ENCODE assay signal across 18 mouse cellular contexts in genomic region chr4:118281444-118282181, GRCm38 (mm10). TPM values are rescaled to one million over a fixed set of nuclear protein-coding genes. Genes with fewer than 3 reads are reported as not detected.
DNase-seq lines count a peak whose midpoint lies in the region; ATAC-seq lines count a peak whose summit lies in the region.
"Had no signal": no experiment of that assay in that cellular context is flagged by ENCODE, and none has a peak within 500 bp of the region (broad histone marks: within the 10 kb centered on the region; RNA-seq: fewer than 3 reads in every experiment).

No protein-coding gene starts in this region.

- no peak overlapping the region for H3K4me2 ChIP-seq in heart, embryonic 13.5 days
- H3K4me2 ChIP-seq in heart, embryonic 12.5 days = no peak overlapping the region
- H3K4me2 ChIP-seq in lung, embryonic 16.5 days (ENCODE audit: low read depth, low read length) = no peak overlapping the region
- H3K4me2 ChIP-seq: liver, embryonic 12.5 days had no signal

- no peak overlapping the region for H3K9ac ChIP-seq in heart, embryonic 13.5 days
- no peak overlapping the region for H3K9ac ChIP-seq in heart, embryonic 12.5 days
- no peak overlapping the region for H3K9ac ChIP-seq in lung, embryonic 16.5 days (ENCODE audit: low read length)
- H3K9ac ChIP-seq: liver, embryonic 12.5 days had no signal

- H3K27me3 ChIP-seq in heart, embryonic 13.5 days (replicated peaks) = no peaks in the 10 kb centered on the region
- no peaks in the 10 kb centered on the region for H3K27me3 ChIP-seq in heart, embryonic 12.5 days (replicated peaks)
- no peaks in the 10 kb centered on the region for H3K27me3 ChIP-seq in lung, embryonic 16.5 days (ENCODE audit: control insufficient read depth, insufficient read depth, low read depth, low read length)
- H3K27me3 ChIP-seq: liver, embryonic 12.5 days; Patski had no signal

- H3K36me3 ChIP-seq in heart, embryonic 13.5 days = peaks cover 38% of the 10 kb centered on the region
- H3K36me3 ChIP-seq in heart, embryonic 12.5 days = peaks cover 30% of the 10 kb centered on the region
- peaks cover 3% of the 10 kb centered on the region; the same call in 1 of the 2 replicates for H3K36me3 ChIP-seq in lung, embryonic 16.5 days (ENCODE audit: control insufficient read depth, insufficient read depth, low read length)

- DNase-seq in adrenal gland, adult (ENCODE audit: inconsistent age in 2 of 2, low spot score in 1 of 2) = peak; percentile 43 to 70
- no peak for DNase-seq in adrenal gland, adult 8-10 months
- no peak for DNase-seq in lung, postnatal 10 days
- DNase-seq in ZHBTc4 (ENCODE audit: low read depth, low spot score) = peak; percentile 87
- DNase-seq in urinary bladder, postnatal 25 days (ENCODE audit: low spot score) = no peak
- DNase-seq: cerebellum, postnatal 10 days; embryo, embryonic 11 days; heart, postnatal 10 days; kidney, postnatal 10 days; lung, postnatal 14 days; right cerebral cortex, adult 18-20 months; thymus, postnatal 36 days had no signal

- H3K9me3 ChIP-seq in heart, embryonic 13.5 days = no peaks in the 10 kb centered on the region
- no peaks in the 10 kb centered on the region for H3K9me3 ChIP-seq in heart, embryonic 12.5 days (replicated peaks)
- H3K9me3 ChIP-seq in lung, embryonic 16.5 days (ENCODE audit: control insufficient read depth, low read length) = no peaks in the 10 kb centered on the region
- H3K9me3 ChIP-seq: liver, embryonic 12.5 days had no signal

- H3K4me1 ChIP-seq in heart, embryonic 13.5 days = peaks cover 60% of the 10 kb centered on the region
- peaks cover 68% of the 10 kb centered on the region for H3K4me1 ChIP-seq in heart, embryonic 12.5 days (replicated peaks)
- peaks cover 47% of the 10 kb centered on the region for H3K4me1 ChIP-seq in lung, embryonic 16.5 days (replicated peaks; ENCODE audit: control insufficient read depth, insufficient read depth, low read length)

- 69% methylated on average over 13 of the region's 13 CpGs for WGBS in heart, embryonic 13.5 days
- 68% methylated on average over 13 of the region's 13 CpGs for WGBS in heart, embryonic 12.5 days
- WGBS in lung, embryonic 16.5 days = 71% methylated on average over 13 of the region's 13 CpGs

- H3K27ac ChIP-seq in heart, embryonic 13.5 days (replicated peaks) = 0 out of 2 replicates have a peak overlapping the region, but pooled peaks have one; percentile 4
- H3K27ac ChIP-seq in heart, embryonic 12.5 days (ENCODE audit: poor library complexity, severe bottlenecking) = no peak overlapping the region
- 0 out of 2 replicates have a peak overlapping the region, but pooled peaks have one; percentile 20 for H3K27ac ChIP-seq in lung, embryonic 16.5 days (ENCODE audit: low read length)
- H3K27ac ChIP-seq: liver, embryonic 12.5 days had no signal

- no peak overlapping the region for H3K4me3 ChIP-seq in heart, embryonic 13.5 days
- no peak overlapping the region for H3K4me3 ChIP-seq in heart, embryonic 12.5 days
- no peak overlapping the region for H3K4me3 ChIP-seq in lung, embryonic 16.5 days (ENCODE audit: low read length)
- H3K4me3 ChIP-seq: liver, embryonic 12.5 days had no signal

- no peak for ATAC-seq in heart, embryonic 13.5 days (ENCODE audit: extremely low read depth, insufficient number of reproducible peaks, low FRiP score, low TSS enrichment)
- ATAC-seq in heart, embryonic 12.5 days (ENCODE audit: insufficient number of reproducible peaks, low FRiP score) = no peak
- ATAC-seq in lung, embryonic 16.5 days (ENCODE audit: low read depth) = no peak
- ATAC-seq: liver, embryonic 12.5 days; Patski had no signal

RNA-seq across cellular contexts. Expression of gene Ptprf, which starts 9.6 kb away (rescaled TPM):
- 10 to 100 TPM; 49.6 to 81.8 (median 63.1) TPM for total RNA-seq in adrenal gland, adult 8-10 months (2022)
- 24.0 and 26.9 TPM in 2 replicates for polyA plus RNA-seq in heart, embryonic 13.5 days (2015; fragmentation: Nextera tagmentation; extraction: Ambion mirVana)
- polyA plus RNA-seq in heart, embryonic 12.5 days (2016; fragmentation: Nextera tagmentation; extraction: Ambion mirVana) = 38.1 and 43.5 TPM in 2 replicates
- polyA plus RNA-seq in lung, embryonic 16.5 days (2015; fragmentation: Nextera tagmentation; extraction: Ambion mirVana) = 79.7 and 84.3 TPM in 2 replicates
- total RNA-seq: megakaryocyte-erythroid progenitor cell, adult 5-6 weeks had no signal

Comparison
In these comparisons a context has a peak if more than half of its experiments do, and no peak if none do; other contexts are left out.
1. DNase-seq: peak in adrenal gland, adult (2 of 2) and ZHBTc4 (single experiment); none in adrenal gland, adult 8-10 months (single experiment), lung, postnatal 10 days (single experiment) and urinary bladder, postnatal 25 days (single experiment).